Mouse (Mus musculus): ENCODE data around the gene Mgat4b.

Mgat4b gene

GRCm38 (mm10) chr11:50225611-50226378 lies 15.1 kb downstream of the Mgat4b start:
- DNase-seq (ENCODE audit: low read depth), result no peak

GRCm38 (mm10) chr11:50226406-50226805 lies 15.7 kb downstream of the Mgat4b start:
- no peak for DNase-seq (ENCODE audit: low read depth)

- DNase-seq (ENCODE audit: low read depth), result no peak
Observed at GRCm38 (mm10) chr11:50227226-50227625, 16.5 kb downstream of the Mgat4b start.

- no peak for DNase-seq (ENCODE audit: low read depth)
Observed at GRCm38 (mm10) chr11:50227736-50228135, 17.0 kb downstream of the Mgat4b start.

GRCm38 (mm10) chr11:50228772-50229171 lies 18.1 kb downstream of the Mgat4b start:
- no peak for DNase-seq (ENCODE audit: low read depth)

- no peak for DNase-seq (ENCODE audit: low read depth)
Observed at GRCm38 (mm10) chr11:50229252-50229910, 18.7 kb downstream of the Mgat4b start.

GRCm38 (mm10) chr11:50230481-50231304 lies 20.0 kb downstream of the Mgat4b start:
- DNase-seq (ENCODE audit: low read depth), result no peak

- DNase-seq (ENCODE audit: low read depth), result peak; percentile 54
Observed at GRCm38 (mm10) chr11:50231411-50231810, 20.7 kb downstream of the Mgat4b start.

GRCm38 (mm10) chr11:50233022-50233421 lies 22.3 kb downstream of the Mgat4b start:
- DNase-seq (ENCODE audit: low read depth), result no peak

GRCm38 (mm10) chr11:50233993-50234392 lies 23.3 kb downstream of the Mgat4b start:
- no peak for DNase-seq (ENCODE audit: low read depth)

- no peak for DNase-seq (ENCODE audit: low read depth)
Observed at GRCm38 (mm10) chr11:50234606-50235005, 23.9 kb downstream of the Mgat4b start.

- DNase-seq (ENCODE audit: low read depth), result no peak
Observed at GRCm38 (mm10) chr11:50236540-50236936, 25.8 kb downstream of the Mgat4b start.

GRCm38 (mm10) chr11:50236937-50237835 lies 26.5 kb downstream of the Mgat4b start:
- no peak for DNase-seq (ENCODE audit: low read depth)

GRCm38 (mm10) chr11:50238324-50238723 lies 27.6 kb downstream of the Mgat4b start, which contains the start of gene Ltc4s:
Gene Ltc4s, minus strand, starts transcription at chr11:50238616.
- DNase-seq (ENCODE audit: low read depth), result no peak

- DNase-seq (ENCODE audit: low read depth), result no peak
Observed at GRCm38 (mm10) chr11:50238821-50239791, 28.4 kb downstream of the Mgat4b start.

- no peak for DNase-seq (ENCODE audit: low read depth)
Observed at GRCm38 (mm10) chr11:50240235-50240911, 29.7 kb downstream of the Mgat4b start.

GRCm38 (mm10) chr11:50243926-50244325 lies 33.2 kb downstream of the Mgat4b start:
- DNase-seq (ENCODE audit: low read depth), result no peak

GRCm38 (mm10) chr11:50245269-50245668 lies 34.6 kb downstream of the Mgat4b start:
- no peak for DNase-seq (ENCODE audit: low read depth)

GRCm38 (mm10) chr11:50248473-50249171 lies 37.9 kb downstream of the Mgat4b start:
- DNase-seq (ENCODE audit: low read depth), result no peak
